Mouse (Mus musculus): ENCODE measurements around the gene Tomm40l. TPM values are rescaled to one million over a fixed set of nuclear protein-coding genes. Genes with fewer than 3 reads are reported as not detected.
"Not testable (repeated sequence)": the region's sequence is repeated elsewhere in the genome, so short reads cannot be mapped to it uniquely, and the experiment has no call there.

Tomm40l gene
- total RNA-seq, 2 experiments from 2014 or later = 43.2 to 56.3 TPM

DNA sequence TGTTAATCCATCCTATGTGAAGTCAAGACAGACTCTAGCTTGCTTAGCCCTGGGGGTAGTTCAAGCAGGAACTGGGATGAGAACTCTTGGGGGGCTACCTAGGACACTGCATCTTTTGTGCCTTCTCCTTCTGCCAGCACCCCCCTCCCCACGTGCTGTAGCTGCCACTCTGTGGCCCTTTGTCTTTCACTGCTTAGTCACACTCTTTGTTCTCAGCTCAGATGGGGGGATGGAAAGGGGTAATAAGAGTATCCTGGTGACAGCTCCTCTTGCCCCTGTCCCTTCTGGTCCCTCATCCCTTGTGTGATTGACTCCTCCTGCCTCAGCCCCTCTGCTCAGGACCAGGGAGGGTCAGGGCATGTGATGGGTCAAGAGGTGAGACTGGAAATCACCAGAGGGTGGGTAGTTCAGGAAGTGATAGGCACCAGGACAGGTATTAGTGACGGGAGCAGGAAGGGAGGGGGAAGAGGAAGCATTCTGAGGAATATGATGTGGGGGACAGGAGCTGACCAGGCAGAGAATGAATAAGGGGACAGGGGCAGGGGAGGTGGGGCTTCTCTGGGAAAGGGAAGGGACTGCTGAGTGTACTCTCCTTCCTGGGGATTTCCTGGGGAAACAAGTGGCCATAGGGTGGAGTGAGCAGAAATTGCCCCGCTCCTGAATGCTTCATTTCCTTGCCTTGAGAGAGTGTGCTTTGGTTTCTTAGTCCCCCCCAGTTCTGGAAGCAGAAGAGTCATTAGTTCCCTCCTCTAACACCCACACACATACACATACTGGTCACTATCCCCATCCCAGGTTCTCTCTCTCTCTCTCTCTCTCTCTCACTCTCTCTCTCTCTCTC is 26.3 kb upstream of the Tomm40l start:
- no peak for TF ChIP-seq CTCF (IDR thresholded peaks at IDR 0.05)
- peak overlapping the region; percentile 97 for H3K27ac ChIP-seq
- peak overlapping the region; percentile 89 for H3K4me3 ChIP-seq
- intact Hi-C loops (cut with DNase I) = no loop called here
- peak; percentile 14 for DNase-seq

DNA sequence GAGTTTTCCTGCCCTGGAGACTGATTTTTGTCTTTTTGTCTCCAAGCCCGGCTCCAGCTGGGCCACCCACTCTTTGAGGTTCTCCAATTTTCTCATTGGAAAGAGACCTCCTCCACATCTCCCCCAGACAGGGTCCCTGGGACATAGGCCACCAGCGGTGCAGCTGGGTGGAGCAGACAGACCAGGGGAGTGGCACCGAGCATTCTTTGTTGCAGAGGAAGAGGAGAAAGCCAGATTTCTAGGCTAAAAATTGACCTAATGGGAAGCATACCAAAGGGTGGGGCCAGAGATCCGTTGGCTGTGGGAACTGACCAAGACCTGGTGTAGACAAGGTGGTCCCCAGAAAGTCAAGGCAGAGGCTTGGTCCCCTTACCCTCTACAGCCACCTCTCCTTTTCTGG is 25.6 kb upstream of the Tomm40l start:
- H3K27ac ChIP-seq = peak overlapping the region; percentile 97
- DNase-seq = peak; percentile 32
- TF ChIP-seq CTCF (IDR thresholded peaks at IDR 0.05) = no peak
- H3K4me3 ChIP-seq = peak overlapping the region; percentile 89
- intact Hi-C loops (cut with DNase I) = loop anchor here (1.0 kb wide), 1 partner anchor 26 kb away; the partner anchor contains the start of gene Tomm40l

DNA sequence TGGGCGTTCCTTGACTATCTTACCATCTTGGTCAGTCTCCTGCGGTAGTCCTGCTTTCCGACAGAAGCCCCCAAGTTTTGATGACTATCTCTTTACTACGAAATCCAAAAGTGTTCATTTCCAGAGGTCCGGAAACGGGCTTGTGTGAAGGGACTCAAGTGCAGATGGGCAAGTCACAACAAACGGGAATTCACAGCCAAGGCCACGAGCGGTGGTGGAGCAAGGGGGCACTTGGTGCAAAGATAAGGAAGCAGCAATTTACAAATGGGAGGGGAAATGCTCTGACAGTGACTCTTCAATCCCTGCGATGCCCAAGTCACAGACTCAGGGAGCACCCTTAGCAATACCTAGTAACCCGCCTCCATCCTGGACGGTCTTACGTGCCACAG is 25.1 kb upstream of the Tomm40l start:
- Histone ChIP-seq H3K27ac (peak overlapping the region; percentile 97), H3K4me3 (peak overlapping the region; percentile 89)
- TF ChIP-seq CTCF (IDR thresholded peaks at IDR 0.05) = no peak
- intact Hi-C loops (cut with DNase I) = loop anchor here (1.0 kb wide), 1 partner anchor 25 kb away; the partner anchor contains the start of gene Tomm40l
- DNase-seq = no peak

DNA sequence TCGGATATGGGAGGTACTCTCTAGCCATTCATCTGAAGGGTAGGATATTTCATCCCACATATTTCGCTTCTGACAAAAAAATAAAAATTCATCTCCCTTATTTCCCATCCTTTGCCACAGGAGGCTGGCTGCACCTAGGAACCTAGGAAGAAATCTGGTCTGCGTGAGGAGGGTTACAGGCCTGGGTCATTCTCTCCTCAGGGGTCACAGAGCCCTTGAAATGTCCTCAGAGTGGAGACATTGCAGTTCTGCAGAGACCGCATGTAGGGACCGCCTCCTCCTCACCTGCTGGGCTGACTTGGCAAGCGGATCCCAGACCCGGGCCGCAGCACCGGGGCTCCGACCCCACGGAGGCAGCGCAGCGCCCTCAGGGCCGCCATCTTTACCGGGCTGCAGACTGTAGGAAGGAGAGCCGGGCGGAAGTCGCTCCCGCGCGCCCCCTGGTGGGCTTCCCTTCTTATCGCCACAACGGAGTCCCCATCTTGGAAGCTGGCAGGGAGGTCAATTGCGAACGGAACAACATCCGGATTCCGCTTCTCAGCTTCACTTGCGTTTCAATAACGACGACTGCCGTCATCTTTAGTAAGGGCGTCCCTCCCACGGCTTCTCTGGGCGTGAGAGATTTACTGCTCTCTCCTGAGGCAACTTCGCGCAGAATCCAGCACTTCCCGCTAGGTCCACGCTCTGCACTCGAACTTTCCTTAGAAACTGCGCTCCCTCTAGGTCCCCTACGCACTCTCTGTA is 24.6 kb upstream of the Tomm40l start:
- intact Hi-C loops (cut with DNase I) = loop anchor here (1.0 kb wide), 1 partner anchor 25 kb away; the partner anchor contains the start of gene Tomm40l
- DNase-seq = peak; percentile 98
- peak; percentile 98 for TF ChIP-seq CTCF (IDR thresholded peaks at IDR 0.05)

DNA sequence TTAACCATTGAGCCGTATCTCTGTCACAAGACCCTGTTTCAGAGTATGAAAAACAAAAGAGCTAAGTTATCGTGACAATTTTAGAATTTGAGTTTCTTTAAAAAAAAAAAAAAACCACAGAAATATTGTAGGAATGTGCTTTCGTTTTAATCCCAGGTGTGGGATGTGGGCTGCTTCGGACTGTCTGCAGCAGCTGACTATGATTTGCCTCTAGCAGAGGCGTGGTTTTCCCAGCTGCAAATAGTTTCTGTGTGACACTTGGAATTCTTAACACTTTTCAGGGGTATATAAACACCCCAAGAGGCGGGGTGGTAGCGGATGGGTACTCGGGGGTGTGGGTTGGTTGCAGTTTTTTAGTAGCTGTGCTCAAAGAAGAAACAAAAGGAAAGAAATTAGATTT is 23.0 kb upstream of the Tomm40l start:
- peak; percentile 10 for DNase-seq
- Histone ChIP-seq H3K27ac (peak overlapping the region; percentile 97), H3K4me3 (peak overlapping the region; percentile 89)
- TF ChIP-seq CTCF (IDR thresholded peaks at IDR 0.05) = no peak
- intact Hi-C loops (cut with DNase I) = no loop called here

More for the DNA sequence above, 24.6 kb upstream of the Tomm40l start:
- H3K4me3 ChIP-seq = peak overlapping the region; percentile 89
- H3K27ac ChIP-seq = peak overlapping the region; percentile 97

DNA sequence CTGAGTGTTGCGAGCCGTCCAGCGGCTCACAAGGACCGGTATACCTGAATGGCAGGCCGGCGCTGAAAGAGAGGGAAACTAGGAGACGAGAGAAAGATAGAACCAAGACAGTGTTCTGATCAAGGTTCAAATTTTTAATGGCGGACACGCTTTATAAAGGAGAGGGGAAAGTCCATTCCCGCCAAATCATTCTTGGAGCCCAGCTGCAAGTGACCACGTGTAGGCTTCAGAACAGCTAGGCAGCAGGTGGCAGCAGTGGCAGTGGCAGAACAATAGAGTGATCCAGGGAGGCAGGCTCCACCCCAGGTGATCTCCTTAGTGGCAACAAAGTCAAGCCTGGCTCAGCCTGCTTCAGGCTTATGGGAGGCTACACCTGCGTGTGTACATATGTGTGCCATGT is 19.6 kb upstream of the Tomm40l start:
- peak overlapping the region; percentile 89 for H3K27ac ChIP-seq
- H3K4me3 ChIP-seq; intact Hi-C loops (cut with DNase I): not testable (repeated sequence)
- peak; percentile 14 for DNase-seq

DNA sequence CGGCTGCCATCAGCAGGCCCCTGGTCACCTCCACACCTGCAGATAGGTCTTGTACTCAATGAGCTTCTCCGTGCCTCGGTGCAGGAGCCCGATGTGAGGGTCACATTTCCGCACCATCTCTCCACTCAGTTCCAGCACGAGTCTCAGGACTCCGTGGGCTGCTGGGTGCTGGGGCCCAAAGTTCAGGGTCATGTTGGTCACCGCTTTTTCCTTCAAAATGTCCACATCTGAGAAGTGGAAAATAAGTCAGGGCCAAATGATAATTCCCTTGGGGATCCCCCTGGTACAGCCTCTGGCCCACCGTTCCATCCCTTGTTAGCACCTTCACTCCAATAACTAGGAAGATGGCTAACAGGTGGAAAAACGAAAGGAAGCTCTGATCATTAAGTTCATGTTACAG is 18.6 kb upstream of the Tomm40l start:
- no peak for DNase-seq
- H3K4me3 ChIP-seq = peak overlapping the region; percentile 61
- no peak for TF ChIP-seq CTCF (IDR thresholded peaks at IDR 0.05)
- H3K27ac ChIP-seq = peak overlapping the region; percentile 89
- intact Hi-C loops (cut with DNase I) = no loop called here

DNA sequence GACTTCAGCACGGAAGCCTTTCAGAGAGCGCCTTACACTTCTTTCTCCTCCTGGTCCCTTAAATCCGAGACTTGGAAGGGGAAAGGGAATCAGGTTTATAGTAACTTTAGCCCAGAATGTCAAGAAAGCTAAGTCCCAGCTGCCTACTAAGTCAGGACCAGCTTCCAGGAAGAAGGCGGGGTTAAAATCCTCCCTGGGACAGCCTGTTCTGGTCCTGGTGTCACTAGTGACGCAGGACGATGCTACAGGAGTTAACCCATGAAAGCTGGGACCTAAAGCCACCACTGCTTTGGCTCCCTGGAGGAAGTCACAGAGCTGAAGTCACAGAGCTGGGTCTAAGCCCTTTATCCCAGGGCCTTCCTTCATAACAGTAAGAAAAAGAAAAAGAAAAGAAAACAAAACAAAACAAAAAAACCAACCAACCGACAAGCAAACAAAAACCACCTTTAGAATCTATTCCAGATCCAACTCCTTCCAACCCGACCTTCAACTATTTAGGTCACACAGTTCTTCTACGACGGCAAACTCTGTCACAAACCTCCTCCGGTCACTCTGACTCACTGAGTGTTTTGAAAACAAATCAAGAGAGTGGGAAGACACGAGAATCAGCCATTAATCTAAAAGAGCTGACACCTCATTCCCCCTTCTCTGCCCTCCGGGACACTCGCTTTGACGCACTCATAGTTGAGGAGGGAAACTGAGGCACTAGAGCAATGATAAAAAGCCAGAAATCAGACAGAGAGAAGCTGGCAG is 17.9 kb upstream of the Tomm40l start:
- H3K4me3 ChIP-seq = peak overlapping the region; percentile 61
- TF ChIP-seq CTCF (IDR thresholded peaks at IDR 0.05) = no peak
- H3K27ac ChIP-seq = peak overlapping the region; percentile 89
- intact Hi-C loops (cut with DNase I) = loop anchor here (2.0 kb wide), 1 partner anchor 17 kb away; the partner anchor contains the start of gene Tomm40l
- peak; percentile 83 for DNase-seq

DNA sequence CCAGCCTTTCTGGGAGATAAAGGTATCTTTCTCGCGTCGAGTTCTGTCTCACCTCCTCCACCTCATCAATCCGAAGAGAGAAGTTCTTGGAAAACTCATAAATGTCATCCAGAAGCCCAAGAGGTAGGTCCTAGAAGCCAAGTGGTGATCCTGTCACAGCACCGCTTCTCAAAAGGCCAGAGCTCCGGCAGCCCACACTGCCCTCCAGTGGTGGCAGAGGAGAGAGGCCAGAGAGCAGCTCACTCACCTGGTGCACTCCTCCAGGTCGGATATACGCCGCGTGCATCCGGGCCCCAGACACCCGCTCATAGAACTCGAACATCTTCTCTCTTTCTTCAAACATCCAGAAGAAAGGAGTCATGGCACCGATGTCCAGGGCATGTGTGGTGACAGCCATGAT is 16.1 kb upstream of the Tomm40l start:
- intact Hi-C loops (cut with DNase I) = loop anchor here (2.0 kb wide), 1 partner anchor 16 kb away; the partner anchor contains the start of gene Tomm40l
- Histone ChIP-seq H3K4me3 (peak overlapping the region; percentile 61), H3K27ac (peak overlapping the region; percentile 89)
- peak; percentile 81 for DNase-seq
- peak; percentile 81 for TF ChIP-seq CTCF (IDR thresholded peaks at IDR 0.05)

DNA sequence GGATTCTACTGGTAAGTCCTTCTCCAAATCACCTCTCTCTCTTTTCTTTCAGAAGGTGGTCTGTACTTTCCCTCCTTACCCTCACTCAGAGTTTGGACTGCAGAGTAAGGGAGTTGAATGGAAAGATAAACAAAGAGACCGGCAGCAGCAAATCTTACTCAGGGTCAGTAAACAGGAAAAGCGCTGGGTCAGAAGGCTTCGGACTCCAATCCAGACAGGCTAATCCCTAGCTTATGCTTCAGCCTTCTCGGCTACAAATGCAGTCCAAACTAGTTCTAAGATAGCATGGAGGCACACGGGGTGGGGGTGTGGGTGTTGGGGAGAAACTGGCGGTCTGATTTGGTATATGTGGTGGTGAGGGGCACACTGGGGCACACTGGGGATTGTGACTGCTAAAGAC is 15.1 kb upstream of the Tomm40l start:
- peak; percentile 8 for DNase-seq
- Histone ChIP-seq H3K27ac (peak overlapping the region; percentile 89), H3K4me3 (no peak overlapping the region)
- intact Hi-C loops (cut with DNase I) = no loop called here
- no peak for TF ChIP-seq CTCF (IDR thresholded peaks at IDR 0.05)

DNA sequence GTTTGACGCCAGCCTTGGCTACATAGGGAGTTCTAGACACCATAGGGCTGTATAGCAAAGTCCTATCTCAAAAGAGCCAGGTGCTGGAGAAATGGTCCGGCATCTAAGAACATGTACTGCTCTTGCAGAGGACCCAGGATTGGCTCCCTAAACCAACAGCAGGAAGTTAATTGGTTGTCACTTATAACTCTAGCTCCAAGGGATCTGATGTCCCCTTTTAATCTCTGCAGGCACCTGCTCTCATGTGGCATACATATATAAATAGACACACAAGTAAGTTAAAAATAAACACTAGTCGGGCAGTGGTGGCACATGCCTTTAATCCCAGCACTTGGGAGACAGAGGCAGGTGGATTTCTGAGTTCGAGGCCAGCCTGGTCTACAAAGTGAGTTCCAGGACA is 13.5 kb upstream of the Tomm40l start:
- DNase-seq = peak; percentile 46
- intact Hi-C loops (cut with DNase I) = no loop called here
- no peak for TF ChIP-seq CTCF (IDR thresholded peaks at IDR 0.05)
- Histone ChIP-seq H3K4me3 (peak overlapping the region; percentile 14), H3K27ac (peak overlapping the region; percentile 89)

DNA sequence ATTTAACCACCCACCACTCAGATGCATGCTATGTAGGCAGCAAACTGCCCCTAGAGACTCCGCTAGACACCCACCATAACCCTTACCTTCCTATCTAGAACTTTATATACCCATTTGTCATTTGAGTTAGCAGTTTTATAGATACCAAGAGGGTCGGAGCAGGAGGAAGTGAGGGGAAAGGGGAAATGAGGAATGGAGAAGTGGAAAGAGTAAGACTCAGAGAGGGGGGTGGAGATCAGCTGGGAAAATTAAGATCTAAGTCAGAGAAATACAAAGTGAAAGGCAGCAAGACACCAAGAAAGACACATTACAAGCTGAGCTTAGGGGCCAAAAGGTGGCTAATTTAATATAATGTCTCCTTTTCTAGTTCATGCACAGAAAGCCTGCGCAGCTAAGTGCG is 12.2 kb upstream of the Tomm40l start:
- H3K4me3 ChIP-seq = peak overlapping the region; percentile 58
- TF ChIP-seq CTCF (IDR thresholded peaks at IDR 0.05) = no peak
- H3K27ac ChIP-seq = peak overlapping the region; percentile 89
- intact Hi-C loops (cut with DNase I) = no loop called here
- DNase-seq = no peak
